ENCODE assay signal across 8 mouse cellular contexts in genomic region chr12:100166177-100166576, GRCm38 (mm10). TPM values are rescaled to one million over a fixed set of nuclear protein-coding genes. Genes with fewer than 3 reads are reported as not detected.
A peak's percentile ranks its signal among the peaks of the same experiment; 100 is the strongest.
DNase-seq lines count a peak whose midpoint lies in the region; ATAC-seq and TF ChIP-seq lines count a peak whose summit lies in the region.

No protein-coding gene starts in this region.

- no peaks in the 10 kb centered on the region for H3K9me3 ChIP-seq in liver, postnatal 0 days (ENCODE audit: low read length)
- no peaks in the 10 kb centered on the region for H3K9me3 ChIP-seq in liver, embryonic 11.5 days (ENCODE audit: control insufficient read depth, low read length)
- no peaks in the 10 kb centered on the region for H3K9me3 ChIP-seq in stomach, embryonic 14.5 days (ENCODE audit: control insufficient read depth, low read depth, low read length)

- TF ChIP-seq CTCF in liver, postnatal 0 days (IDR thresholded peaks at IDR 0.05; ENCODE audit: low read depth): peak; percentile 63
- TF ChIP-seq CTCF in brain, embryonic 14.5 days (IDR thresholded peaks at IDR 0.05; ENCODE audit: borderline replicate concordance, extremely low read depth, insufficient read depth, insufficient read length): peak; percentile 82
- peak; percentile 87 for TF ChIP-seq CTCF in layer of hippocampus, adult 2 months (conservative IDR thresholded peaks at IDR 0.05)

- H3K4me2 ChIP-seq in liver, postnatal 0 days (ENCODE audit: low read depth, low read length): no peak overlapping the region
- no peak overlapping the region for H3K4me2 ChIP-seq in liver, embryonic 11.5 days
- no peak overlapping the region for H3K4me2 ChIP-seq in stomach, embryonic 14.5 days (replicated peaks; ENCODE audit: low read depth, low read length)

- peak; percentile 27 for DNase-seq in liver, postnatal 0 days
- no peak for DNase-seq in liver, embryonic 11.5 days (ENCODE audit: low spot score)
- DNase-seq in brain, embryonic 14.5 days (ENCODE audit: low read depth): peak; percentile 94
- DNase-seq in forelimb bud, embryonic 11.5 days (ENCODE audit: low read depth, low spot score): peak; percentile 53
- peak; percentile 64 to 78 for DNase-seq in layer of hippocampus, adult 2 months (ENCODE audit: low spot score in 2 of 2)
- no peak for DNase-seq in spleen, postnatal 4 days (ENCODE audit: low spot score in 2 of 2)

- peaks cover 12% of the 10 kb centered on the region for H3K4me1 ChIP-seq in liver, postnatal 0 days (ENCODE audit: insufficient read depth)
- no peaks in the 10 kb centered on the region; the same call in 1 of the 2 replicates for H3K4me1 ChIP-seq in liver, embryonic 11.5 days (replicated peaks; ENCODE audit: control insufficient read depth, insufficient read depth, low read length)
- 0 out of 2 replicates have a peak, but pooled peaks cover 3% of the 10 kb centered on the region for H3K4me1 ChIP-seq in stomach, embryonic 14.5 days (ENCODE audit: control insufficient read depth, insufficient read depth, low read length)

- H3K27me3 ChIP-seq in liver, postnatal 0 days (ENCODE audit: insufficient read depth, low read length): no peaks in the 10 kb centered on the region
- no peaks in the 10 kb centered on the region for H3K27me3 ChIP-seq in liver, embryonic 11.5 days (replicated peaks; ENCODE audit: control insufficient read depth, insufficient read depth, low read length)
- H3K27me3 ChIP-seq in stomach, embryonic 14.5 days (ENCODE audit: control insufficient read depth, insufficient read depth, low read length): no peaks in the 10 kb centered on the region

- 25% methylated on average over 3 of the region's 3 CpGs for WGBS in liver, postnatal 0 days (ENCODE audit: insufficient replicate concordance)
- WGBS in liver, embryonic 11.5 days: 29% methylated on average over 3 of the region's 3 CpGs
- 24% methylated on average over 3 of the region's 3 CpGs for WGBS in stomach, embryonic 14.5 days

- H3K36me3 ChIP-seq in liver, postnatal 0 days (replicated peaks; ENCODE audit: insufficient read depth, low read length): no peaks in the 10 kb centered on the region
- no peaks in the 10 kb centered on the region for H3K36me3 ChIP-seq in liver, embryonic 11.5 days (ENCODE audit: control insufficient read depth, insufficient read depth, low read length)
- no peaks in the 10 kb centered on the region for H3K36me3 ChIP-seq in stomach, embryonic 14.5 days (ENCODE audit: control insufficient read depth, insufficient read depth, low read length)

- H3K9ac ChIP-seq in liver, postnatal 0 days (replicated peaks): no peak overlapping the region
- H3K9ac ChIP-seq in liver, embryonic 11.5 days (ENCODE audit: low read depth, low read length): no peak overlapping the region
- H3K9ac ChIP-seq in stomach, embryonic 14.5 days (replicated peaks; ENCODE audit: low read depth, low read length): no peak overlapping the region

- ATAC-seq in liver, postnatal 0 days: no peak
- no peak; the same call in 1 of the 2 replicates for ATAC-seq in liver, embryonic 11.5 days (replicated peaks; ENCODE audit: low FRiP score)
- ATAC-seq in megakaryocyte-erythroid progenitor cell, adult 5-6 weeks (replicated peaks; ENCODE audit: low FRiP score, low TSS enrichment, poor library complexity, severe bottlenecking): 0 out of 2 replicates have a peak, but pooled peaks have one; percentile 25
- 0 out of 2 replicates have a peak, but pooled peaks have one; percentile 31 for ATAC-seq in stomach, embryonic 14.5 days (ENCODE audit: insufficient number of reproducible peaks, insufficient read depth, low FRiP score, low read depth)

- no peak overlapping the region for H3K4me3 ChIP-seq in liver, postnatal 0 days (ENCODE audit: low read depth, low read length)
- no peak overlapping the region for H3K4me3 ChIP-seq in liver, embryonic 11.5 days (ENCODE audit: low read depth, low read length)
- no peak overlapping the region for H3K4me3 ChIP-seq in layer of hippocampus, adult 2 months
- H3K4me3 ChIP-seq in stomach, embryonic 14.5 days (ENCODE audit: low read depth, low read length): no peak overlapping the region

- no peak for TF ChIP-seq POLR2A in brain, embryonic 14.5 days (IDR thresholded peaks at IDR 0.05; ENCODE audit: borderline replicate concordance, extremely low read depth, insufficient read depth, insufficient read length, poor library complexity, severe bottlenecking)

- no peak overlapping the region for H3K27ac ChIP-seq in liver, postnatal 0 days (ENCODE audit: low read depth)
- no peak overlapping the region for H3K27ac ChIP-seq in liver, embryonic 11.5 days (ENCODE audit: low read depth, low read length)
- peak overlapping the region; percentile 36; the same call in 1 of the 2 replicates for H3K27ac ChIP-seq in layer of hippocampus, adult 2 months
- H3K27ac ChIP-seq in stomach, embryonic 14.5 days (ENCODE audit: low read length): no peak overlapping the region

- TF ChIP-seq EP300 in liver, postnatal 0 days (IDR thresholded peaks at IDR 0.05; ENCODE audit: low read depth): no peak

RNA-seq across cellular contexts. Expression of gene Nrde2, which starts 6.7 kb away (rescaled TPM):
- polyA plus RNA-seq in liver, postnatal 0 days (2015; fragmentation: Nextera tagmentation; extraction: Ambion mirVana): 3.5 and 4.7 TPM in 2 replicates
- polyA plus RNA-seq in liver, embryonic 11.5 days (2014; fragmentation: Nextera tagmentation; extraction: Ambion mirVana): 14.0 and 14.3 TPM in 2 replicates
- 16.1 and 16.3 TPM in 2 replicates for polyA plus RNA-seq in brain, embryonic 14.5 days (2012; rRNA removed)
- 10 to 100 TPM; 23.8 to 24.3 TPM for total RNA-seq in layer of hippocampus, adult 2 months (2021)
- total RNA-seq in megakaryocyte-erythroid progenitor cell, adult 5-6 weeks (2014; fragmentation: Nextera tagmentation): 10.4 and 14.9 TPM in 2 replicates
- total RNA-seq in megakaryocyte-erythroid progenitor cell, adult 5-6 weeks (2017): 34.5 and 36.1 TPM in 2 replicates
- polyA plus RNA-seq in stomach, embryonic 14.5 days (2014; fragmentation: Nextera tagmentation; extraction: Ambion mirVana): 13.1 and 13.3 TPM in 2 replicates

RNA-seq across cellular contexts. Expression of gene Calm1, which starts 33.1 kb away (rescaled TPM):
- polyA plus RNA-seq in liver, postnatal 0 days (2015; fragmentation: Nextera tagmentation; extraction: Ambion mirVana): 454 and 482 TPM in 2 replicates
- polyA plus RNA-seq in liver, embryonic 11.5 days (2014; fragmentation: Nextera tagmentation; extraction: Ambion mirVana): 957 and 975 TPM in 2 replicates
- 545 and 624 TPM in 2 replicates for polyA plus RNA-seq in brain, embryonic 14.5 days (2012; rRNA removed)
- total RNA-seq in layer of hippocampus, adult 2 months (2021): 1,000 to 10,000 TPM; 2,009 to 2,049 TPM
- total RNA-seq in megakaryocyte-erythroid progenitor cell, adult 5-6 weeks (2014; fragmentation: Nextera tagmentation): 102 and 137 TPM in 2 replicates
- total RNA-seq in megakaryocyte-erythroid progenitor cell, adult 5-6 weeks (2017): 509 and 519 TPM in 2 replicates
- 1,664 and 1,668 TPM in 2 replicates for polyA plus RNA-seq in stomach, embryonic 14.5 days (2014; fragmentation: Nextera tagmentation; extraction: Ambion mirVana)

RNA-seq across cellular contexts. Expression of gene Psmc1, which starts 56.2 kb away (rescaled TPM):
- 117 and 118 TPM in 2 replicates for polyA plus RNA-seq in liver, postnatal 0 days (2015; fragmentation: Nextera tagmentation; extraction: Ambion mirVana)
- polyA plus RNA-seq in liver, embryonic 11.5 days (2014; fragmentation: Nextera tagmentation; extraction: Ambion mirVana): 324 and 347 TPM in 2 replicates
- 108 and 128 TPM in 2 replicates for polyA plus RNA-seq in brain, embryonic 14.5 days (2012; rRNA removed)
- total RNA-seq in layer of hippocampus, adult 2 months (2021): 100 to 1,000 TPM; 185 to 207 TPM
- total RNA-seq in megakaryocyte-erythroid progenitor cell, adult 5-6 weeks (2014; fragmentation: Nextera tagmentation): 198 and 227 TPM in 2 replicates
- 293 and 383 TPM in 2 replicates for total RNA-seq in megakaryocyte-erythroid progenitor cell, adult 5-6 weeks (2017)
- 247 and 259 TPM in 2 replicates for polyA plus RNA-seq in stomach, embryonic 14.5 days (2014; fragmentation: Nextera tagmentation; extraction: Ambion mirVana)

Comparison
In these comparisons a context has a peak if more than half of its experiments do, and no peak if none do; other contexts are left out.
1. DNase-seq: peak in liver, postnatal 0 days (single experiment), brain, embryonic 14.5 days (single experiment), forelimb bud, embryonic 11.5 days (single experiment) and layer of hippocampus, adult 2 months (2 of 2); none in liver, embryonic 11.5 days (single experiment) and spleen, postnatal 4 days (0 of 2).
2. ATAC-seq: peak in megakaryocyte-erythroid progenitor cell, adult 5-6 weeks (single experiment) and stomach, embryonic 14.5 days (single experiment); none in liver, postnatal 0 days (single experiment) and liver, embryonic 11.5 days (single experiment).
3. Peak in every context shown above with its lines, with median percentiles within 50 percentile points of each other: CTCF ChIP-seq.